Mouse (Mus musculus): ENCODE measurements at regions not wholly inside any gene's neighbourhood (a gene's known extent, or its start where the extent isn't known, plus 50 kb on each side); places are given as distances from the start of the nearest gene placed in this dataset.

- TF ChIP-seq MAX (IDR thresholded peaks at IDR 0.05; ENCODE audit: low read length) (no peak), EP300 (IDR thresholded peaks at IDR 0.05; ENCODE audit: low read length) (no peak)
Measured at GRCm38 (mm10) chr17:64398708-64399107, 67.0 kb upstream of the Pja2 start.
